Mouse (Mus musculus): Measurements from ENCODE around the gene Cbx7. TPM values are rescaled to one million over a fixed set of nuclear protein-coding genes. Genes with fewer than 3 reads are reported as not detected.

Gene Cbx7
- polyA plus RNA-seq (2015; fragmentation: Nextera tagmentation; extraction: Ambion mirVana) = 3.6 TPM in 2 replicates

- Histone ChIP-seq H3K27ac (replicated peaks) (no peak within 1 kb of the TSS), H3K36me3 (no peaks in the 10 kb centered on the region), H3K27me3 (no peaks in the 10 kb centered on the region), H3K9ac (replicated peaks) (no peak within 1 kb of the TSS), H3K4me3 (no peak within 1 kb of the TSS), H3K4me2 (replicated peaks) (no peak within 1 kb of the TSS), H3K4me1 (no peaks in the 10 kb centered on the region), H3K9me3 (no peaks in the 10 kb centered on the region)
- ATAC-seq (replicated peaks) = no peak
- 92% methylated on average over 11 of the region's 11 CpGs for WGBS
Observed at GRCm38 (mm10) chr15:79970940-79971339, at the start of gene Cbx7. Cbx7 (minus strand) TSS chr15:79971119.

DNA sequence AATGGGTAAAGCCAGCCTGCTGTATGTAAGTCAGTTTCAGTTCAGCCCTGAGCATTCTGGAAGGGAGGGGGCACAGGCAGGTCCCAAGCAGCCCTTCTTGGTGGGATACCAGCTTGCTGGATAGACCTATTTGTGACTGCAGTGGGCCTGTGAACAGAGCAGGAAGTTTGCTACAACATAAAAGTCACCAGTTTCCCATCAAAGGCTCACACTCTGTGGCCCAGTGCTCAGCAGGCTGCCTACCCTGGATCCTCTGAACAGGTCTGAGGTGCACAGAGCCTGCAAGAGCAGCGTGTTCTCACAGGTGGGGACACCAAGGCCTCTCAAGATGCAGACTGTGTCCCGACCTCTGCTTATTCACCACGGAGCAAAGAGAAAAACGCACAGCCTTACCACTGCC, 49.6 kb upstream of the Cbx7 start:
- Histone ChIP-seq H3K9ac (replicated peaks) (no peak overlapping the region), H3K4me1 (peaks cover 5% of the 10 kb centered on the region), H3K9me3 (no peaks in the 10 kb centered on the region), H3K36me3 (no peaks in the 10 kb centered on the region), H3K27ac (replicated peaks) (no peak overlapping the region), H3K27me3 (peaks cover 12% of the 10 kb centered on the region), H3K4me3 (no peak overlapping the region), H3K4me2 (replicated peaks) (no peak overlapping the region)
- ATAC-seq (replicated peaks) = no peak
- WGBS = 67% methylated on average over 4 of the region's 4 CpGs

DNA sequence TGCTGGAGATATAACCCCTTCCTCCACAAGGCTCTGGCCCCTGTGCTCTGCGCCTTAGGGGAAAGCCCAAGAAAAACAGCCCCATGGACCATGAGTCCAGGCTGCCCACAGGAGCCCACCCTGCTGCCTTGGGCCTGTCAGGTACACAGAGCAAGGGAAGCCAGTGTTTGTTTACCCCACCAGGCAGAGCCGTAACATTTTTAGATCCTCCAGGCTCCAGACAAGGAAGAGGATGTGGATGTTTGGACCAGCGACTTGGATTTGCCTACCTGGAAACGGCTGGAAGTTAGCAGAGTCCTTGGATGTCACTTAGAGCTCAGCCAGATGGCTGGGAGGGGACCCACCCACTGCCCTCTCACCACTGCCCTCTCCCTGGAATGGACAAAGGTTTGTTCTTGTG, 48.7 kb upstream of the Cbx7 start:
- 64% methylated on average over 4 of the region's 4 CpGs for WGBS
- H3K4me2 ChIP-seq (replicated peaks) = no peak overlapping the region
- H3K9ac ChIP-seq (replicated peaks) = no peak overlapping the region
- H3K4me3 ChIP-seq = no peak overlapping the region
- no peak for ATAC-seq (replicated peaks)
- H3K27me3 ChIP-seq = peaks cover 21% of the 10 kb centered on the region
- H3K27ac ChIP-seq (replicated peaks) = 0 out of 2 replicates have a peak overlapping the region, but pooled peaks have one; percentile 34
- peaks cover 14% of the 10 kb centered on the region for H3K4me1 ChIP-seq
- no peaks in the 10 kb centered on the region for H3K9me3 ChIP-seq
- no peaks in the 10 kb centered on the region for H3K36me3 ChIP-seq

- Histone ChIP-seq H3K9me3 (no peaks in the 10 kb centered on the region), H3K4me2 (replicated peaks) (no peak overlapping the region), H3K27ac (replicated peaks) (no peak overlapping the region), H3K9ac (replicated peaks) (no peak overlapping the region), H3K4me3 (no peak overlapping the region), H3K36me3 (no peaks in the 10 kb centered on the region), H3K27me3 (peaks cover 25% of the 10 kb centered on the region), H3K4me1 (peaks cover 18% of the 10 kb centered on the region)
- no peak for ATAC-seq (replicated peaks)
- WGBS = 78% methylated on average over 7 of the region's 7 CpGs
Observed at GRCm38 (mm10) chr15:80019220-80019619, 48.3 kb upstream of the Cbx7 start.

DNA sequence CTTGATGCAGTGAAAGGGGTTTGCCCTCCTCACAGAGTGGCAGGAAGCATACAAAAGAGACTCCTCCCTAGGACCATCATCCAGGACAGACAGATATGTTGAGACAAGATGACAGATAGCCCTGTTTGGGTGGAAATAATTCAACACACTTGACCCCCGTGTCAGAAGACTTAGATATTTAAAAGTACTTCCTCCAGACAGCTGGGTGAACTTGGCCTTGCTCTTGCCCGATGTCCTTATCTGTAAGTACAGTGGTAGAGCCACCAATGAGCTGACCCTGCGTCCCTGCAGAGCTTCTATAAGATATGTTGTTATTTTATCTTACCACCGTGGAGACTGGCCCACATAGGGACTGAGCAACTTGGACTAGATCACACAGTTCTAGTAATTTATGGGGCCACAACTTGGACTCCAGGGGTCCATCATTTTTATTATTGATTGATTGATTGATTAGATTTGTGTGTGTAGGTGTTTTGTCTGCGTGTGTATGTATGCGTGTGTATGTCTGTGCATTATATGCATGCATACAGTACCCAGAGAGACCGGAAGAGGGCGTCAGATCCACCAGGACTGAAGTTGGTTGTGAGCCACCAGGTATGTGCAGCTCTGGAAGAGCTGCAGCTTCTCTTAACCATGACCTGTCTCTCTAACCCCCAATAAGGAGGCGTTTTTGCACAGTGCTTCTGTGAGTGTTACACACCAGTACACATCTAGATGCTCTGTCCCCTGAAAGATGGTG, 45.8 kb upstream of the Cbx7 start:
- no peak overlapping the region for H3K4me3 ChIP-seq
- no peak overlapping the region for H3K4me2 ChIP-seq (replicated peaks)
- peaks cover 50% of the 10 kb centered on the region for H3K27me3 ChIP-seq
- H3K36me3 ChIP-seq = no peaks in the 10 kb centered on the region
- ATAC-seq (replicated peaks) = no peak
- no peak overlapping the region for H3K27ac ChIP-seq (replicated peaks)
- H3K9ac ChIP-seq (replicated peaks) = no peak overlapping the region
- 90% methylated on average over 9 of the region's 9 CpGs for WGBS
- H3K9me3 ChIP-seq = no peaks in the 10 kb centered on the region
- H3K4me1 ChIP-seq = peaks cover 42% of the 10 kb centered on the region

GRCm38 (mm10) chr15:80015211-80015952, 44.5 kb upstream of the Cbx7 start:
- Histone ChIP-seq H3K4me2 (replicated peaks) (peak overlapping the region; percentile 95), H3K9me3 (no peaks in the 10 kb centered on the region), H3K36me3 (no peaks in the 10 kb centered on the region), H3K27ac (replicated peaks) (no peak overlapping the region), H3K4me3 (peak overlapping the region; percentile 55; the same call in 1 of the 2 replicates), H3K27me3 (peaks cover 61% of the 10 kb centered on the region), H3K4me1 (peaks cover 51% of the 10 kb centered on the region), H3K9ac (replicated peaks) (0 out of 2 replicates have a peak overlapping the region, but pooled peaks have one; percentile 20)
- no peak for ATAC-seq (replicated peaks)
- 54% methylated on average over 7 of the region's 7 CpGs for WGBS

- peaks cover 57% of the 10 kb centered on the region for H3K4me1 ChIP-seq
- H3K27me3 ChIP-seq = peaks cover 61% of the 10 kb centered on the region
- no peak within 1 kb of the TSS for H3K27ac ChIP-seq (replicated peaks)
- H3K9me3 ChIP-seq = no peaks in the 10 kb centered on the region
- WGBS = under 1% methylated on average over 59 of the region's 60 CpGs
- peak within 1 kb of the TSS; percentile 95 for H3K4me2 ChIP-seq (replicated peaks)
- no peaks in the 10 kb centered on the region for H3K36me3 ChIP-seq
- H3K9ac ChIP-seq (replicated peaks) = peak within 1 kb of the TSS; percentile 40
- H3K4me3 ChIP-seq = peak within 1 kb of the TSS; percentile 55
- ATAC-seq (replicated peaks) = no peak
Observed at GRCm38 (mm10) chr15:80014321-80015210, 43.6 kb upstream of the Cbx7 start, which contains the start of gene Pdgfb. Pdgfb (minus strand) TSS chr15:80014977.

- H3K9me3 ChIP-seq = no peaks in the 10 kb centered on the region
- no peak overlapping the region for H3K27ac ChIP-seq (replicated peaks)
- no peaks in the 10 kb centered on the region for H3K36me3 ChIP-seq
- peaks cover 61% of the 10 kb centered on the region for H3K27me3 ChIP-seq
- H3K4me1 ChIP-seq = peaks cover 59% of the 10 kb centered on the region
- under 1% methylated on average over 36 of the region's 37 CpGs for WGBS
- peak overlapping the region; percentile 95 for H3K4me2 ChIP-seq (replicated peaks)
- H3K4me3 ChIP-seq = peak overlapping the region; percentile 55
- H3K9ac ChIP-seq (replicated peaks) = peak overlapping the region; percentile 40
- no peak for ATAC-seq (replicated peaks)
Observed at GRCm38 (mm10) chr15:80014031-80014320, 43.1 kb upstream of the Cbx7 start.

GRCm38 (mm10) chr15:80013256-80014030, 42.5 kb upstream of the Cbx7 start:
- WGBS = 2% methylated on average over 36 of the region's 36 CpGs

GRCm38 (mm10) chr15:80012527-80013201, 41.7 kb upstream of the Cbx7 start:
- ATAC-seq (replicated peaks) = peak; percentile 53
- Histone ChIP-seq H3K4me2 (replicated peaks) (peak overlapping the region; percentile 95), H3K9me3 (no peaks in the 10 kb centered on the region), H3K4me1 (peaks cover 59% of the 10 kb centered on the region), H3K27ac (replicated peaks) (peak overlapping the region; percentile 52), H3K27me3 (peaks cover 61% of the 10 kb centered on the region), H3K4me3 (peak overlapping the region; percentile 55), H3K36me3 (no peaks in the 10 kb centered on the region), H3K9ac (replicated peaks) (peak overlapping the region; percentile 58)
- under 1% methylated on average over 56 of the region's 60 CpGs for WGBS

More at GRCm38 (mm10) chr15:80013256-80014030, 42.5 kb upstream of the Cbx7 start:
- peaks cover 59% of the 10 kb centered on the region for H3K4me1 ChIP-seq
- peaks cover 61% of the 10 kb centered on the region for H3K27me3 ChIP-seq
- H3K9me3 ChIP-seq = no peaks in the 10 kb centered on the region
- peak overlapping the region; percentile 58 for H3K9ac ChIP-seq (replicated peaks)
- peak overlapping the region; percentile 52; the same call in 1 of the 2 replicates for H3K27ac ChIP-seq (replicated peaks)
- H3K36me3 ChIP-seq = no peaks in the 10 kb centered on the region
- peak overlapping the region; percentile 95 for H3K4me2 ChIP-seq (replicated peaks)
- peak overlapping the region; percentile 55 for H3K4me3 ChIP-seq
- ATAC-seq (replicated peaks) = 0 out of 2 replicates have a peak, but pooled peaks have one; percentile 12

Data from forebrain, embryonic 15.5 days (tissue).